Mouse (Mus musculus): ENCODE measurements around the gene 2610301B20Rik. TPM values are rescaled to one million over a fixed set of nuclear protein-coding genes. Genes with fewer than 3 reads are reported as not detected.

The 2610301B20Rik gene
- polyA plus RNA-seq, 1 experiment from 2014 or later = 25.5 TPM

GRCm38 (mm10) chr4:10924541-10924940 is 50.2 kb downstream of the 2610301B20Rik start:
- no peak overlapping the region for H3K4me3 ChIP-seq (replicated peaks)
- no peak overlapping the region for H3K27ac ChIP-seq
- no peak overlapping the region for H3K9ac ChIP-seq
- ATAC-seq (ENCODE audit: insufficient read depth, low FRiP score, low read depth) = no peak
- no peaks in the 10 kb centered on the region for H3K36me3 ChIP-seq
- 83% methylated on average over 5 of the region's 5 CpGs for WGBS
- H3K4me1 ChIP-seq = 0 out of 2 replicates have a peak, but pooled peaks cover 5% of the 10 kb centered on the region
- no peaks in the 10 kb centered on the region for H3K27me3 ChIP-seq (replicated peaks)
- H3K9me3 ChIP-seq = no peaks in the 10 kb centered on the region
- H3K4me2 ChIP-seq = no peak overlapping the region

GRCm38 (mm10) chr4:10926416-10926815 is 52.1 kb downstream of the 2610301B20Rik start:
- H3K9me3 ChIP-seq = no peaks in the 10 kb centered on the region
- ATAC-seq (ENCODE audit: insufficient read depth, low FRiP score, low read depth) = no peak
- 0 out of 2 replicates have a peak, but pooled peaks cover 5% of the 10 kb centered on the region for H3K4me1 ChIP-seq
- H3K9ac ChIP-seq = no peak overlapping the region
- no peaks in the 10 kb centered on the region for H3K27me3 ChIP-seq (replicated peaks)
- no peaks in the 10 kb centered on the region for H3K36me3 ChIP-seq
- H3K4me2 ChIP-seq = no peak overlapping the region
- H3K27ac ChIP-seq = no peak overlapping the region
- H3K4me3 ChIP-seq (replicated peaks) = no peak overlapping the region
- 95% methylated on average over 4 of the region's 4 CpGs for WGBS

- Histone ChIP-seq H3K36me3 (no peaks in the 10 kb centered on the region), H3K4me3 (replicated peaks) (no peak overlapping the region), H3K27ac (no peak overlapping the region), H3K9ac (no peak overlapping the region), H3K4me2 (no peak overlapping the region), H3K4me1 (0 out of 2 replicates have a peak, but pooled peaks cover 3% of the 10 kb centered on the region), H3K9me3 (no peaks in the 10 kb centered on the region), H3K27me3 (replicated peaks) (no peaks in the 10 kb centered on the region)
- 88% methylated on average over 6 of the region's 6 CpGs for WGBS
- no peak for ATAC-seq (ENCODE audit: insufficient read depth, low FRiP score, low read depth)
These were observed 53.9 kb downstream of the 2610301B20Rik start for GRCm38 (mm10) chr4:10928158-10928557.

- Histone ChIP-seq H3K4me1 (no peaks in the 10 kb centered on the region), H3K27ac (no peak overlapping the region), H3K9me3 (no peaks in the 10 kb centered on the region), H3K4me2 (no peak overlapping the region), H3K27me3 (replicated peaks) (no peaks in the 10 kb centered on the region), H3K4me3 (replicated peaks) (no peak overlapping the region), H3K36me3 (no peaks in the 10 kb centered on the region), H3K9ac (no peak overlapping the region)
- WGBS = 73% methylated on average over 3 of the region's 3 CpGs
- no peak for ATAC-seq (ENCODE audit: insufficient read depth, low FRiP score, low read depth)
These were observed 55.4 kb downstream of the 2610301B20Rik start for GRCm38 (mm10) chr4:10929726-10930125.

GRCm38 (mm10) chr4:10931040-10931439 is 56.7 kb downstream of the 2610301B20Rik start:
- no peak for ATAC-seq (ENCODE audit: insufficient read depth, low FRiP score, low read depth)
- Histone ChIP-seq H3K9me3 (no peaks in the 10 kb centered on the region), H3K27me3 (replicated peaks) (no peaks in the 10 kb centered on the region), H3K4me2 (no peak overlapping the region), H3K36me3 (no peaks in the 10 kb centered on the region), H3K9ac (no peak overlapping the region), H3K27ac (no peak overlapping the region), H3K4me1 (no peaks in the 10 kb centered on the region), H3K4me3 (replicated peaks) (no peak overlapping the region)
- WGBS = 73% methylated on average over 9 of the region's 9 CpGs

GRCm38 (mm10) chr4:10932091-10932745 is 57.9 kb downstream of the 2610301B20Rik start:
- Histone ChIP-seq H3K4me3 (replicated peaks) (no peak overlapping the region), H3K4me1 (no peaks in the 10 kb centered on the region), H3K9me3 (no peaks in the 10 kb centered on the region), H3K27me3 (replicated peaks) (no peaks in the 10 kb centered on the region), H3K27ac (no peak overlapping the region), H3K4me2 (no peak overlapping the region), H3K9ac (no peak overlapping the region), H3K36me3 (no peaks in the 10 kb centered on the region)
- no peak for ATAC-seq (ENCODE audit: insufficient read depth, low FRiP score, low read depth)
- 56% methylated on average over 4 of the region's 4 CpGs for WGBS

- H3K9ac ChIP-seq = no peak overlapping the region
- 68% methylated on average over 5 of the region's 5 CpGs for WGBS
- no peak overlapping the region for H3K27ac ChIP-seq
- H3K9me3 ChIP-seq = no peaks in the 10 kb centered on the region
- H3K4me2 ChIP-seq = no peak overlapping the region
- no peak for ATAC-seq (ENCODE audit: insufficient read depth, low FRiP score, low read depth)
- no peaks in the 10 kb centered on the region for H3K36me3 ChIP-seq
- no peaks in the 10 kb centered on the region for H3K4me1 ChIP-seq
- no peak overlapping the region for H3K4me3 ChIP-seq (replicated peaks)
- no peaks in the 10 kb centered on the region for H3K27me3 ChIP-seq (replicated peaks)
These were observed 58.5 kb downstream of the 2610301B20Rik start for GRCm38 (mm10) chr4:10932782-10933181.

GRCm38 (mm10) chr4:10936766-10937165 is 62.5 kb downstream of the 2610301B20Rik start:
- WGBS = 82% methylated on average over 4 of the region's 4 CpGs
- Histone ChIP-seq H3K9ac (no peak overlapping the region), H3K4me2 (no peak overlapping the region), H3K36me3 (no peaks in the 10 kb centered on the region), H3K4me3 (replicated peaks) (no peak overlapping the region), H3K27me3 (replicated peaks) (no peaks in the 10 kb centered on the region), H3K4me1 (no peaks in the 10 kb centered on the region), H3K9me3 (no peaks in the 10 kb centered on the region), H3K27ac (no peak overlapping the region)
- ATAC-seq (ENCODE audit: insufficient read depth, low FRiP score, low read depth) = no peak

Small RNA genes lying within 50 kb of the gene (microRNA-seq; reads per million reads assigned to microRNA genes)
- gene Mir3471-1 (not detected), gene n-TSaga9 (1.7 reads per million)

Measured in stomach, embryonic 15.5 days (tissue).